Mouse (Mus musculus) CH12.LX (cell line): ENCODE results near the gene Ubqln1. TPM values are rescaled to one million over a fixed set of nuclear protein-coding genes. Genes with fewer than 3 reads are reported as not detected.

Experiments used
- DNase-seq: peaks from one replicate; pipeline ENCODE4 v3.0.0-alpha.2; 2013; ENCODE audit errors: extremely low read depth
- H3K27ac ChIP-seq: 2 replicates; pipeline ENCODE4 v1.5.1; 2012; ENCODE audit warnings: low read depth, mild to moderate bottlenecking, control low read depth, moderate library complexity; ENCODE audit not compliant: insufficient read depth
- H3K27me3 ChIP-seq: replicated peaks from 2 replicates; pipeline ENCODE3; 2012; ENCODE audit warnings: inconsistent platforms
- H3K36me3 ChIP-seq, 2 experiments: replicated peaks in 1 of 2; 2 replicates each; pipeline versions ENCODE3 to v1.6.1; 2012; ENCODE audit warnings: inconsistent platforms in 1 of 2, low read length in 1 of 2, mild to moderate bottlenecking in 1 of 2, mixed read lengths in 1 of 2, moderate library complexity in 1 of 2; ENCODE audit not compliant: control insufficient read depth in 1 of 2, insufficient read depth in 1 of 2
- H3K4me1 ChIP-seq, 2 experiments: 2 replicates each; pipeline ENCODE4 v1.6.1; 2012; ENCODE audit warnings: inconsistent platforms in 1 of 2, moderate library complexity in 1 of 2; ENCODE audit not compliant: insufficient read depth in 2 of 2, control insufficient read depth in 1 of 2
- H3K4me2 ChIP-seq: 2 replicates; pipeline ENCODE4 v1.6.1; 2012; ENCODE audit warnings: low read depth, mild to moderate bottlenecking, control low read depth; ENCODE audit not compliant: poor library complexity, insufficient read depth, severe bottlenecking
- H3K4me3 ChIP-seq, 3 experiments: fragments of 150-350 bp in 1 of 3; sonication (generic) in 1 of 3; replicated peaks in 1 of 3; 2 replicates each; pipeline versions ENCODE3 to v1.5.1; 2011 to 2012; ENCODE audit warnings: low read depth in 2 of 3, low read length in 2 of 3, mild to moderate bottlenecking in 2 of 3, moderate library complexity in 2 of 3, control low read depth in 1 of 3, improper control_type of control experiment in 1 of 3, inconsistent platforms in 1 of 3, mixed read lengths in 1 of 3; ENCODE audit not compliant: poor library complexity in 1 of 3
- H3K79me2 ChIP-seq: replicated peaks from 2 replicates; pipeline ENCODE4 v1.6.1; 2012; ENCODE audit warnings: mild to moderate bottlenecking, moderate library complexity; ENCODE audit not compliant: control insufficient read depth, poor library complexity, insufficient read depth, severe bottlenecking; ENCODE audit errors: extremely low read depth
- H3K9ac ChIP-seq: 2 replicates; pipeline ENCODE4 v1.6.1; 2012; ENCODE audit warnings: low read depth, mild to moderate bottlenecking, control low read depth, moderate library complexity; ENCODE audit not compliant: insufficient read depth
- H3K9me3 ChIP-seq: replicated peaks from 2 replicates; pipeline ENCODE3; 2012; ENCODE audit warnings: low read length, inconsistent platforms, mixed read lengths
- GABPA ChIP-seq: IDR thresholded peaks from 2 replicates; pipeline ENCODE4 v1.6.1; 2012; ENCODE audit warnings: low read depth, low read length, improper control_type of control experiment, inconsistent platforms; ENCODE audit not compliant: insufficient replicate concordance
- MXI1 ChIP-seq: IDR thresholded peaks from 2 replicates; pipeline ENCODE4 v1.6.1; 2011; ENCODE audit warnings: mild to moderate bottlenecking, low read depth, low read length, improper control_type of control experiment
- RCOR1 ChIP-seq: conservative IDR thresholded peaks from 2 replicates; pipeline ENCODE4 v1.6.1; 2012; ENCODE audit warnings: low read depth, mild to moderate bottlenecking, inconsistent platforms, low read length, improper control_type of control experiment
- SIN3A ChIP-seq: IDR thresholded peaks from 2 replicates; pipeline ENCODE4 v1.6.1; 2012; ENCODE audit warnings: low read length, improper control_type of control experiment, inconsistent platforms
- TCF12 ChIP-seq: IDR thresholded peaks from 2 replicates; pipeline ENCODE4 v1.6.1; 2014; ENCODE audit warnings: low read depth, mild to moderate bottlenecking, inconsistent platforms, low read length, improper control_type of control experiment
- UBTF ChIP-seq: IDR thresholded peaks from 2 replicates; pipeline ENCODE4 v1.6.1; 2012; ENCODE audit warnings: low read depth, mild to moderate bottlenecking, inconsistent platforms, low read length, improper control_type of control experiment, moderate library complexity
- USF1 ChIP-seq: IDR thresholded peaks from 2 replicates; pipeline ENCODE4 v1.6.1; 2014; ENCODE audit warnings: low read depth, mild to moderate bottlenecking, inconsistent platforms, low read length, improper control_type of control experiment
- USF2 ChIP-seq: conservative IDR thresholded peaks from 2 replicates; pipeline ENCODE4 v1.6.1; 2011; ENCODE audit warnings: low read depth, low read length, improper control_type of control experiment
- ZC3H11A ChIP-seq: IDR thresholded peaks from 2 replicates; pipeline ENCODE4 v1.6.1; 2012; ENCODE audit warnings: low read depth, mild to moderate bottlenecking, inconsistent platforms, low read length, improper control_type of control experiment
- ZKSCAN1 ChIP-seq: IDR thresholded peaks from 2 replicates; pipeline ENCODE4 v1.6.1; 2012; ENCODE audit warnings: low read depth, inconsistent platforms, low read length, improper control_type of control experiment, borderline replicate concordance
- ZNF384 ChIP-seq: IDR thresholded peaks from 2 replicates; pipeline ENCODE4 v1.6.1; 2012; ENCODE audit warnings: low read depth, low read length, improper control_type of control experiment, inconsistent platforms
- dilution Hi-C: fragments of 300-500 bp; cut with MboI; formaldehyde crosslinking; loops from 2 replicates; pipeline ENCODE4 v1.14.3; 2020; ENCODE audit warnings: low sequenced_read_pairs; ENCODE audit not compliant: extremely low pct_unique_long_range_greater_than_20kb, extremely low pct_ligation_motif_present
- in situ Hi-C: fragments of 300-500 bp; cut with MboI; formaldehyde crosslinking; loops from 3 replicates; pipeline ENCODE4 v1.14.3; 2019; ENCODE audit warnings: low sequenced_read_pairs, low pct_ligation_motif_present, low pct_unique_long_range_greater_than_20kb, mixed read lengths
- polyA plus RNA-seq: library from polyadenylated mRNA; unstranded; fragments of >175 nt; gene quantifications from 2 replicates; pipeline ENCODE4 v1.2.1, GENCODE M21; 2012; ENCODE audit warnings: low read depth; ENCODE audit not compliant: insufficient read length
- total RNA-seq, 2 experiments: library from RNA; depleted of rRNA; stranded (reverse); fragments of 300-350 nt in 1 of 2; fragments of >200 nt in 1 of 2; gene quantifications; 2 replicates each; pipeline ENCODE4 v1.2.3; 2012 to 2014

Gene Ubqln1
- total and polyA plus RNA-seq, 3 experiments: 58.5 to 166 (median 130) TPM

DNA sequence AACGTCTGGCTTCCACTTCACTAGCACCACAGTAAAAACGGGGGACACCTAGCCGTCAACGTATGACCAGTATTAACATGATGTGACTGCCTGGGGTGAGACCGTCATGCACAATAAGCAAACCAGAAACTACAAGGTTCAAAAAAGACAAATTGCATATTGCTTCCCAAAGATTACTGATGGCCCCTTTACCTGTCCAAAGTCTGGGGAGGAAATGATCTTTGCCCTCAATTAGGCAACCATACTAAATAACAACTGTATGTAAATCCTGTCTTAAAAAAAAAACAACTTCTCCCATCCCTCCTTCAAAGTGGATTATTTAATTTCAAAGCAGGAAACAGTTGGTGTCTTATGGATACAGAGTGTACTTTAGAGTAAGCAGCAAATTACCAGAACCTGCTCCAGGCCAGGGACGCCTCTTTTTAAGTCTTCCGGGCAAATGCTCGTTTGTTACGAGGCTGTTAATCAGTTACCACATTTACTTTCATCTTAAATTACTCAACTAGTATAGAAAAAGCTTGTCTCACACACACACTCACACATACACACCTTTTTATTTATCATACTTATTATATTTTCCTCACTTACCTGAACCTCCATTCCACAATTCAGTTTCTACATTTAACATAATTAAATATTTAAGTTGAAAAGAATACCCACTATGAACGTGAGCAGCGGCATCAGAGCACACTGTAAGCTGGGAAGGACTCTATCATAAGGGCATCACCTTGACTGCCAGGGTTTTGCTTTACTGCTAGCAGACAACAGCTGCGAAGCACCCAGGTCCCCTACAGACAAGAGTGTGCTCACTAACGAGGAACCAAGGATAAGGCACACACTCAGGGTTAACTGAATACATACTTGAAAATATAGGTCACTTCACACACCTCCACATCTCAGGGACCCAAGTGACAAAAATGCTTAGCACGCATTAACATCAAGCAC lies 33.6 kb downstream of the Ubqln1 start:
- H3K27ac ChIP-seq: no peak overlapping the region
- TF ChIP-seq USF1: no peak
- TF ChIP-seq GABPA: no peak
- TF ChIP-seq RCOR1: no peak
- TF ChIP-seq UBTF: no peak
- no peak for TF ChIP-seq MXI1
- no peak for TF ChIP-seq ZNF384
- no peak for TF ChIP-seq ZC3H11A
- H3K9ac ChIP-seq: no peak overlapping the region
- no peak overlapping the region for H3K4me2 ChIP-seq
- no peaks in the 10 kb centered on the region for H3K9me3 ChIP-seq
- DNase-seq: no peak
- no peaks in the 10 kb centered on the region for H3K27me3 ChIP-seq
- in situ Hi-C loops (no loop called here), dilution Hi-C loops (no loop called here)
- no peak overlapping the region for H3K4me3 ChIP-seq
- H3K36me3 ChIP-seq: peaks cover 56 to 93% of the 10 kb centered on the region in 2 experiments
- H3K79me2 ChIP-seq: peaks cover 5% of the 10 kb centered on the region
- no peaks in the 10 kb centered on the region for H3K4me1 ChIP-seq

DNA sequence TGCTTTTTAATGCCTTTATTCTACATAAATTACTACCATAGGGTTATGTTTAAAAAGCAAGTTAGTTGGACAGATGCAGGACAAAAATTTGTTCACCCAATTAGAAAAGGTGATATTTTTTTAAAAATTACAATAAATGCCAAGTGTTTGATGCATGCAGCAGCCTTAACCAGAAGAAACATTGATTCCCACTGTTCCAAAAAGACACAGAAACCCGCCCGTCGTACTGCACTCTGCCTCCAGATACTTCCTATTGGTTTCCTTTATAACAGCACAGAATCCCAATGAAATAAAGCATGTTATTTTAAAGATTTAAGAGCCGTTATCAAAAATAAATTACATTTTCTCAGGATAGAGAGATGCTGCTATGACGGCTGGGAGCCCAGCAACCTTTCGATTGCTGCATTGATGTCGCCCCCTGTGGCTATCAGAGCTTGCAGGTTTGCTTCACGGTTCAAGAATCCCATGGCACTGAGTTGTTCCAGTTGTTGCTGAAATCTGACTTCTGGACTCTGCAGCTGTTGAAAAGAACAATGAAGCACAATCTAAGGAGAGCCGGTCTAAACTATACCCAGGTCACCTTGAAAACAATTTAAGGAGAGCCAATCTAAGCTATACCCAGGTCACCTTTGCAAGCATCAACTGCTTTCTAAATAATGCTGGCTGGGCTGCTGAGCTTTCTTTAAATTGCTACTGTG lies 37.8 kb downstream of the Ubqln1 start:
- in situ Hi-C loops (no loop called here), dilution Hi-C loops (no loop called here)
- no peak overlapping the region for H3K27ac ChIP-seq
- H3K9ac ChIP-seq: no peak overlapping the region
- TF ChIP-seq ZKSCAN1 (no peak), TCF12 (no peak), USF2 (no peak), RCOR1 (no peak), SIN3A (no peak), GABPA (no peak)
- no peaks in the 10 kb centered on the region for H3K79me2 ChIP-seq
- no peak overlapping the region for H3K4me3 ChIP-seq
- H3K27me3 ChIP-seq: no peaks in the 10 kb centered on the region
- H3K4me1 ChIP-seq: no peaks in the 10 kb centered on the region
- peaks cover 59 to 96% of the 10 kb centered on the region in 2 experiments for H3K36me3 ChIP-seq
- H3K4me2 ChIP-seq: no peak overlapping the region
- DNase-seq: no peak
- no peaks in the 10 kb centered on the region for H3K9me3 ChIP-seq
